Mouse (Mus musculus) ES-Bruce4 (cell line): ENCODE measurements at regions not wholly inside any gene's neighbourhood (a gene's known extent, or its start where the extent isn't known, plus 50 kb on each side); places are given as distances from the start of the nearest gene placed in this dataset.

Experiments
- H3K27ac ChIP-seq: 2 replicates; pipeline ENCODE4 v1.5.1; 2012; ENCODE audit warnings: low read length, inconsistent platforms; ENCODE audit not compliant: insufficient read depth
- H3K27me3 ChIP-seq: 2 replicates; pipeline ENCODE4 v1.6.1; 2012; ENCODE audit warnings: mild to moderate bottlenecking, low read length, inconsistent platforms; ENCODE audit not compliant: control insufficient read depth, poor library complexity, insufficient read depth, severe bottlenecking
- H3K36me3 ChIP-seq: 2 replicates; pipeline ENCODE4 v1.6.1; 2012; ENCODE audit warnings: inconsistent platforms, mild to moderate bottlenecking, low read length, moderate library complexity; ENCODE audit not compliant: control insufficient read depth, poor library complexity, insufficient read depth, severe bottlenecking
- H3K4me1 ChIP-seq: one replicate; pipeline ENCODE4 v1.8.1; 2011; ENCODE audit warnings: low read length; ENCODE audit not compliant: control insufficient read depth, insufficient read depth
- H3K4me3 ChIP-seq: 2 replicates; pipeline ENCODE4 v1.5.1; 2011; ENCODE audit warnings: low read depth, mild to moderate bottlenecking, low read length
- H3K9ac ChIP-seq: 2 replicates; pipeline ENCODE4 v1.6.1; 2012; ENCODE audit warnings: low read depth, mild to moderate bottlenecking, inconsistent platforms; ENCODE audit not compliant: poor library complexity, severe bottlenecking
- H3K9me3 ChIP-seq: replicated peaks from 2 replicates; pipeline ENCODE4 v1.6.1; 2012; ENCODE audit warnings: mild to moderate bottlenecking, low read length, inconsistent platforms; ENCODE audit not compliant: control insufficient read depth, poor library complexity, insufficient read depth, severe bottlenecking
- CTCF ChIP-seq: IDR thresholded peaks from one replicate; pipeline ENCODE4 v1.8.1; 2011; ENCODE audit warnings: low read depth, low read length
- EP300 ChIP-seq: IDR thresholded peaks from 2 replicates; pipeline ENCODE4 v1.6.1; 2011; ENCODE audit warnings: low read depth, low read length; ENCODE audit not compliant: insufficient read depth
- POLR2A ChIP-seq: IDR thresholded peaks from one replicate; pipeline ENCODE4 v1.8.1; 2011; ENCODE audit warnings: low read length; ENCODE audit not compliant: insufficient read depth

DNA sequence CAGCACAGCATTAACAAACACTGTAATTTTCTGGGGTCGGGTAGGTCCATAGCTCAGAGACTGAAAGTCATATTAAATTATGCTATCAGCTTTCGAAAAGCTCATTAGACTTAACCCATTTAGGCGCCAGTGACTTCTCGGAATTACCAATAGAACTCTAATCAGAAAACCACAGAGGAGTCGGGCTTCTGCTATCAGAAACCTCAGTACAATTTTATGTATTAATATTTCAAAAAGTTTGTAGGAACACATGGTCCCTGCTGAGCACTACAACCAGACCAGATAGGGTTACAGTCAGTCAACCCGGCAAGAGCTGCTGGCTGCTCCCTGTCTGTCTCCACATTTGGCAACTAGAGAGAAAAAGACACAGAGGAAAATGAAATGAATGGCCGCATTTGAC is 647.3 kb upstream of the Pabpc4l start:
- Histone ChIP-seq H3K9ac (no peak overlapping the region), H3K27ac (no peak overlapping the region), H3K4me3 (no peak overlapping the region), H3K27me3 (no peaks in the 10 kb centered on the region), H3K36me3 (no peaks in the 10 kb centered on the region), H3K9me3 (no peaks in the 10 kb centered on the region), H3K4me1 (no peaks in the 10 kb centered on the region)
- TF ChIP-seq POLR2A (no peak), CTCF (no peak), EP300 (no peak)

DNA sequence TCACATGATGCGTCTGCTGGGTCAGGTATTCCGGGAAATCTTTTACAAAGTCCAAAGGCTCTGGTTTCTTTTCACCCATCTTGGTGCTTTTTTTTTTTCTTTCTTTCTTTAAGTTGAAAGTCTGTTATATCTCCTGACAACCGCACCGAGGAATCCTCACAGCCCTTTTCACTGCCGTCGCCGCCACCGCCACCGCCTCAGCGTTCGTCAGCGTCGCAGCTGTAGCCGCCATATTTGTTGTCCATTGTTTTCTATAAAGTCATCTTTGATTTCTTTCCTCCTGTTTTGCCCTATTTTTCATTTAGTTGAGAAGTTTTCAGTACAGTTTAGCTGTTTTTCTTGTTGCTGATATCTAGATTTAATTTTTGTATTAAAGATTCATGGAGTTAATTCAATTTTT is 603.5 kb upstream of the Pabpc4l start:
- H3K9ac ChIP-seq, result no peak overlapping the region
- no peak overlapping the region for H3K4me3 ChIP-seq
- no peaks in the 10 kb centered on the region; the same call in 1 of the 2 replicates for H3K27me3 ChIP-seq
- H3K27ac ChIP-seq, result no peak overlapping the region
- H3K9me3 ChIP-seq, result no peaks in the 10 kb centered on the region
- H3K4me1 ChIP-seq, result no peaks in the 10 kb centered on the region
- no peaks in the 10 kb centered on the region for H3K36me3 ChIP-seq
- TF ChIP-seq EP300, result no peak
- no peak for TF ChIP-seq POLR2A
- TF ChIP-seq CTCF, result no peak

DNA sequence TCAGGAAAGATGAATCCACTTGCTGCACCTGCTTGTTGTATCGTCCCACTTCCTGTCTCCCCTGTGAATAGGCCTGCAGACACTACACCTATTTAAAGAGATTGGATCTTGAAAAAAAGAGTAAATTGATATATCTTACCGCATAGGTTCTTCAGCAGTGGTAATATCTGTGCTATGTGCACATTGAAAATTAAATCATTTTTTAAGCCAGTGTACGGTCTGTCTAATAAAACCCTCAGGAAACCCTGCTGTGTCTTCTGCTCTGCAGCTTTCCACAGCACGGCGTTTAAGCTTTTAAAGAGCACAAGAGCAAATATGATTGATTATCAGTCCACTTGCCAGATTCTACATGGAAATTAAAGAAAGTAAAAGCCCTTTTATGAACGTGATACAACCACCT is 577.7 kb upstream of the Pabpc4l start:
- Histone ChIP-seq H3K36me3 (no peaks in the 10 kb centered on the region), H3K27me3 (no peaks in the 10 kb centered on the region), H3K9me3 (no peaks in the 10 kb centered on the region), H3K9ac (no peak overlapping the region), H3K4me3 (no peak overlapping the region), H3K4me1 (no peaks in the 10 kb centered on the region), H3K27ac (no peak overlapping the region)
- no peak for TF ChIP-seq POLR2A
- TF ChIP-seq CTCF, result no peak
- TF ChIP-seq EP300, result no peak

DNA sequence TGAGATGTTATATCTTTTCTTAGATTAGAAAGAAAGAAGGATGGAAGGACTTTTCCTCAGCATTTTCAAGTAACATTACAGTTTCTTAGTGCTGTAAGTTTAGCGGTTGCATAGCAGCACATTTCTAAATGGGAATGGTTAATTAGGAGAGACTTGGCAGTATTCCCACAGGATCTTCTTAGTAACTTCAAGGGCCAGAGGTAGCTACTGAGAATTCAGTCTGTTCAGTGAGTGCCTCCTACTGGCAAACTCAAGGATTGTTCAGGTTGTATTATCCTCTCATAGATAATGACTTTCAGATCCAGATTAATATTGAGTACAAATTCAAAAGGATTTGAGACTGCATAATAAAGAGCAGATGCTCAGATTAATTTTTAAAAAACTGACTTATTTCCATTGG is 571.3 kb upstream of the Pabpc4l start:
- H3K9me3 ChIP-seq, result peaks cover 4% of the 10 kb centered on the region; the same call in 1 of the 2 replicates
- no peaks in the 10 kb centered on the region for H3K36me3 ChIP-seq
- no peaks in the 10 kb centered on the region for H3K4me1 ChIP-seq
- no peak overlapping the region for H3K9ac ChIP-seq
- no peak overlapping the region for H3K27ac ChIP-seq
- H3K4me3 ChIP-seq, result no peak overlapping the region
- TF ChIP-seq CTCF (no peak), POLR2A (no peak), EP300 (no peak)
- no peaks in the 10 kb centered on the region for H3K27me3 ChIP-seq

DNA sequence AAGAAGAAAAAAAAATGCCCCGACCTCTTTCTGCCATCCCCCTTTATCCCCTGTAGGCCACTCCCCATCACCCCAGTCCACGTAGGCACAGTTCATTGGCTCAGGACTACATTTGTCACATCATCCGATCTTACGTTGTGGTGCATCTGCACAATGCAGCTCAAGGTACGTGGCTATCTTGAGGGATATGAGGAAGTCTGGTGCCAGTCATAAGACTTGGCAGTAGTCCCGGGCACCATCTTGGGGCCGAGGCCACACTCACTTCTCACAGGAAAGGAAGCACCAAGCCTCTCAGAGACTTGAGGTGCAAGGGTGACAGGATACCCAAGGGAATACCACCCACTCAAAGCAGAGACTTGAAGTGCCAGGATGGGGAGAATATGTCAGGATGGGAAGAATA is 570.5 kb upstream of the Pabpc4l start:
- Histone ChIP-seq H3K27me3 (no peaks in the 10 kb centered on the region), H3K9me3 (peaks cover 4% of the 10 kb centered on the region; the same call in 1 of the 2 replicates), H3K27ac (no peak overlapping the region), H3K4me3 (no peak overlapping the region), H3K36me3 (no peaks in the 10 kb centered on the region), H3K9ac (no peak overlapping the region), H3K4me1 (no peaks in the 10 kb centered on the region)
- TF ChIP-seq CTCF, result no peak
- no peak for TF ChIP-seq POLR2A
- no peak for TF ChIP-seq EP300

DNA sequence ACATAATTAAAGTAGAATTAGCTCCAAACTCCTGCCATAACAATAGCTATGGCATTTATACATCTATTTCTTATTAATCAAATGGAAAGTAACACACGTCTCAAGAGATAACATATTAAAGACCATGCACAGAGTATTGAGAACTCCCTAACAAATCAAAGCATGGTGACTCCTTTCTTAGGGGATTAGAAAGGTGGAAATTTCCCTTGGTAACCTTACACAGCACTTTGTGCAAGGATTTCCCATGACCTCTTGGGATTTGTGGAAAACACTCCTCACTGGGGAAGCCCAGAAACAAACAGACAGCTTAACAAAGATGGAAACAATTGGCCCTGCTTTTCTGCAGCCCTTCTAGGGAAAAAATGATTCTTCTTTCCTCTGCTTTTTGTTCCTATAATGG is 562.4 kb upstream of the Pabpc4l start:
- H3K9me3 ChIP-seq, result no peaks in the 10 kb centered on the region; the same call in 1 of the 2 replicates
- H3K9ac ChIP-seq, result no peak overlapping the region
- TF ChIP-seq POLR2A (no peak), EP300 (no peak), CTCF (no peak)
- no peak overlapping the region for H3K27ac ChIP-seq
- no peaks in the 10 kb centered on the region for H3K4me1 ChIP-seq
- H3K27me3 ChIP-seq, result no peaks in the 10 kb centered on the region
- H3K4me3 ChIP-seq, result no peak overlapping the region
- no peaks in the 10 kb centered on the region for H3K36me3 ChIP-seq
